Mouse (Mus musculus): ENCODE measurements around the gene Arfip1.

Gene Arfip1

DNA sequence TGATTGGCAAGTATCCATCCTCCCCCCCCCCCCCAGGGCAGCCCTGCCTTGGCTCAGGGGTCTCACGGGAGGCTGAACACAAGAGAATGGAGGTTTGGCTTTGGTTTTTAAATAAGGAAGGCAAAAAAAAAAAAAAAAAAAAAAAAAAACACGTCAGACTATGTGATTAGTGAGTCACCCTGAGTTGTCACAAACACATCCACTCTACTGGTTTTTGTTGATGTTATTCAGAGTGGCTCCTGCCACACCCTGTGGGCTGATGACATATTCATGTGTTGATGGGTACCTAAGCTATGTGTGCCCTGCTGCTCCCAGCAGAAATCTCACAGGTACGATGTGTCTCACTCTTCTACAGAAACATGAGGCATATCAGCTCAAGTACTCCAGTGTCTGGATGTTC, 131.8 kb downstream of the Arfip1 start:
- no peak for DNase-seq (ENCODE audit: low spot score)

DNA sequence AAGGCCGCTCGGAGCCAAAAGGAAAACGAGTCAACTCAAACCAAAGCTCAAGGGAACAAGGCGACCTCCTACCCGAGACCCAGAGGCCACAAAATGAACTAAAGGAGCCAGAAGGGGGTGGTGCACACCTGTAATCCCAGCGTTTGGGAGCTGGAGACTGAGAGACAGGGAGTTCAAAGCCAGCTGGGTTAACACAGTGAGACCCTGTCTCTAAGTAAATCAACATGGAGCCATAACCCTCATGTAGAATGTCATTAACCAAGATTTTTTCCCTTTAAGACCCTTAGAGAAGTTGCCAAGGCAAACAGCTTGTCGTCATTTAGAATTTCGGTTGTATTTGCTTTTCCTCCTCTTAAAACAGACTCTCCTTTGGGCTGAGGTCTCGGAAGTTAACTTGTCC, 133.4 kb downstream of the Arfip1 start:
- DNase-seq (ENCODE audit: low spot score): no peak

DNA sequence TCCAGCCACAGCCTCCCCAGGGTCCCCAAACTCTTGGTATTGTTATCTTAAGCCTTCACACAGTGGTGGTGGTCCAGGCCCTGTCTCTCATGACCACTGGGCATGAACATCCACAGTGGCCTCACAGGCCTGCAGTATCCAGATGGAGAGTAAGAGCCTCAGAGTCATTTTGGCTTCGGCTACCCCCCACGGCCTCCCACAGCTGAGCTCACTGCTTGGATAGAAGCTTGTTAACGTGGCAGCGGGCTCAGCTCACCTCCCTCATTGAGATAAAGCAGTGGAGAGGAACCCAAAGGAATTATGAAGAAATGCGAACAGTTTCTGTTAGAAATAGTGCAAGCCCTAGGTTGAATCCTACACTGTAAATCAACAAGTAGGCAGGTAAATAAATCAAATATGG, 134.6 kb downstream of the Arfip1 start:
- no peak for DNase-seq (ENCODE audit: low spot score)

Data from c-Kit-positive CD71-positive TER-119-positive erythroid progenitor cells, embryonic 14.5 days (primary cell).